Mouse (Mus musculus) small intestine, adult 2 months (tissue): ENCODE measurements around the gene 4931409K22Rik.

ENCODE experiments used
- CTCF ChIP-seq: fragments of 200-500 bp; IDR thresholded peaks from 2 replicates; pipeline ENCODE4 v1.5.1; 2012; ENCODE audit warnings: low read depth, mild to moderate bottlenecking, control low read depth, inconsistent platforms, low read length, moderate library complexity, mixed read lengths; ENCODE audit not compliant: insufficient replicate concordance, insufficient read length; ENCODE audit errors: extremely low read depth
- POLR2A ChIP-seq: fragments of 200-500 bp; IDR thresholded peaks from 2 replicates; pipeline ENCODE4 v1.6.1; 2012; ENCODE audit warnings: low read depth, mild to moderate bottlenecking, control low read depth, inconsistent platforms, low read length, moderate library complexity

GRCm38 (mm10) chr5:24575948-24576347 lies 19.3 kb upstream of the 4931409K22Rik start:
- TF ChIP-seq POLR2A (no peak), CTCF (no peak)
